Mouse (Mus musculus) ES-E14 (cell line): ENCODE results near the gene Ngp. TPM values are rescaled to one million over a fixed set of nuclear protein-coding genes. Genes with fewer than 3 reads are reported as not detected.

Experiments used
- DNase-seq: peaks from one replicate; pipeline ENCODE4 v3.0.0-alpha.2; 2013; ENCODE audit warnings: low read depth, low spot score
- H3K27ac ChIP-seq: 2 replicates; pipeline ENCODE4 v1.5.1; 2012; ENCODE audit warnings: low read depth, mild to moderate bottlenecking, low read length, moderate library complexity, mixed read lengths; ENCODE audit not compliant: poor library complexity, insufficient read depth, severe bottlenecking
- H3K36me3 ChIP-seq: 2 replicates; pipeline ENCODE4 v1.6.1; 2012; ENCODE audit warnings: mild to moderate bottlenecking, low read length, moderate library complexity, mixed read lengths; ENCODE audit not compliant: control insufficient read depth, poor library complexity, insufficient read depth, severe bottlenecking
- H3K4me1 ChIP-seq, 2 experiments: fragments of 150-350 bp in 1 of 2; sonication (generic) in 1 of 2; 2 replicates each; pipeline ENCODE4 v1.6.1; 2012; ENCODE audit warnings: low read length in 2 of 2, mild to moderate bottlenecking in 1 of 2, mixed read lengths in 1 of 2; ENCODE audit not compliant: control insufficient read depth in 2 of 2, insufficient read depth in 2 of 2, poor library complexity in 1 of 2
- H3K4me3 ChIP-seq, 2 experiments: fragments of 150-350 bp in 1 of 2; sonication (generic) in 1 of 2; 2 replicates each; pipeline ENCODE4 v1.5.1; 2012; ENCODE audit warnings: low read length in 2 of 2, low read depth in 1 of 2, mild to moderate bottlenecking in 1 of 2, mixed read lengths in 1 of 2; ENCODE audit not compliant: insufficient read depth in 1 of 2, poor library complexity in 1 of 2, severe bottlenecking in 1 of 2
- H3K9ac ChIP-seq: 2 replicates; pipeline ENCODE4 v1.6.1; 2012; ENCODE audit warnings: low read depth, mild to moderate bottlenecking, low read length, mixed read lengths; ENCODE audit not compliant: poor library complexity, insufficient read depth, severe bottlenecking
- H3K9me3 ChIP-seq: fragments of 150-350 bp; sonication (generic); 2 replicates; pipeline ENCODE4 v1.6.1; 2012; ENCODE audit warnings: low read depth, mild to moderate bottlenecking, low read length; ENCODE audit not compliant: control insufficient read depth, insufficient read depth
- CHD2 ChIP-seq: IDR thresholded peaks from 2 replicates; pipeline ENCODE4 v1.6.1; 2014; ENCODE audit warnings: mild to moderate bottlenecking, low read depth, low read length, inconsistent platforms
- HCFC1 ChIP-seq: IDR thresholded peaks from 2 replicates; pipeline ENCODE4 v1.6.1; 2012; ENCODE audit warnings: low read length, inconsistent platforms, borderline replicate concordance; ENCODE audit not compliant: insufficient read depth
- MAFK ChIP-seq: IDR thresholded peaks from 2 replicates; pipeline ENCODE4 v1.6.1; 2014; ENCODE audit warnings: mild to moderate bottlenecking, low read depth, low read length, inconsistent platforms; ENCODE audit not compliant: insufficient read depth
- ZC3H11A ChIP-seq: IDR thresholded peaks from 2 replicates; pipeline ENCODE4 v1.6.1; 2012; ENCODE audit warnings: low read depth, mild to moderate bottlenecking, inconsistent platforms, low read length, borderline replicate concordance
- ZNF384 ChIP-seq: IDR thresholded peaks from 2 replicates; pipeline ENCODE4 v1.6.1; 2012; ENCODE audit warnings: low read depth, low read length, inconsistent platforms
- in situ Hi-C, 2 experiments: fragments of 600-800 bp; cut with MboI; formaldehyde crosslinking; loops; one replicate each; pipeline ENCODE4 v1.15.1; 2025; ENCODE audit warnings: low sequenced_read_pairs in 2 of 2, inconsistent platforms in 1 of 2; ENCODE audit not compliant: unreplicated experiment in 2 of 2
- total RNA-seq: library from RNA; depleted of rRNA; stranded (reverse); fragments of 300-350 nt; gene quantifications from 2 replicates; pipeline ENCODE4 v1.2.3, GENCODE M21; 2012

Gene Ngp
- total RNA-seq, 1 experiment = not detected

DNA sequence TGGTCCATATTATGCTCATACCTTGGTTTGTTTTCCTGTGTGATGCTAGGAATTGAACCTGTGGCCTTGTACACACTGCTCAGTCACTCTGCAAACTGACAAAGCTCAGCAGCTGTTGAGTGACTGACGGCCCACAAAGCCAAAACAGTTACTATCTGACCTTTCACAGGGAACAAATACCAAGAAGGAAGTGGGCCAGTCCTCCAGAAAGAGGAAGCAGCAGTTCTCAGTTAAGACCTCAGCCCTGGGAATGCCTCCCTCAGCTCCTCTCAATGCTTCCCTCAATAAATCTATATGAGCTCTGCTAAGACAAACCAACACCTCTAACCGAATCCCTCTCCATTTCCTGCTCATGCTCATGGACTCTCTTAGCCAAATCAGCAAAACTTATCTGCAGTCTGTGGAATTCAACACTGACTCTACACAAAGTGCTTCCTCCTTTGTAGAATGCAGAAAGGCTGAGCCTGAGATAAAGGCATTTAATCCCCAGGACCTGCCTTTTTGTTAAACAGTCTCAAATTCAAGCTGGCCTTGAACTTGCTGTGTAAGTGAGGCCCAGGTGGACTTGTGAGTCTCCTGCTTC is 39.7 kb downstream of the Ngp start:
- Histone ChIP-seq H3K4me3 (no peak overlapping the region), H3K9ac (no peak overlapping the region), H3K36me3 (peaks cover 2% of the 10 kb centered on the region; the same call in 1 of the 2 replicates), H3K27ac (no peak overlapping the region), H3K9me3 (no peaks in the 10 kb centered on the region), H3K4me1 (no peaks in the 10 kb centered on the region)
- TF ChIP-seq ZNF384 = no peak
- TF ChIP-seq ZC3H11A = no peak
- TF ChIP-seq CHD2 = no peak
- TF ChIP-seq MAFK = no peak
- TF ChIP-seq HCFC1 = no peak
- DNase-seq = no peak
- in situ Hi-C loops = no loop called here

DNA sequence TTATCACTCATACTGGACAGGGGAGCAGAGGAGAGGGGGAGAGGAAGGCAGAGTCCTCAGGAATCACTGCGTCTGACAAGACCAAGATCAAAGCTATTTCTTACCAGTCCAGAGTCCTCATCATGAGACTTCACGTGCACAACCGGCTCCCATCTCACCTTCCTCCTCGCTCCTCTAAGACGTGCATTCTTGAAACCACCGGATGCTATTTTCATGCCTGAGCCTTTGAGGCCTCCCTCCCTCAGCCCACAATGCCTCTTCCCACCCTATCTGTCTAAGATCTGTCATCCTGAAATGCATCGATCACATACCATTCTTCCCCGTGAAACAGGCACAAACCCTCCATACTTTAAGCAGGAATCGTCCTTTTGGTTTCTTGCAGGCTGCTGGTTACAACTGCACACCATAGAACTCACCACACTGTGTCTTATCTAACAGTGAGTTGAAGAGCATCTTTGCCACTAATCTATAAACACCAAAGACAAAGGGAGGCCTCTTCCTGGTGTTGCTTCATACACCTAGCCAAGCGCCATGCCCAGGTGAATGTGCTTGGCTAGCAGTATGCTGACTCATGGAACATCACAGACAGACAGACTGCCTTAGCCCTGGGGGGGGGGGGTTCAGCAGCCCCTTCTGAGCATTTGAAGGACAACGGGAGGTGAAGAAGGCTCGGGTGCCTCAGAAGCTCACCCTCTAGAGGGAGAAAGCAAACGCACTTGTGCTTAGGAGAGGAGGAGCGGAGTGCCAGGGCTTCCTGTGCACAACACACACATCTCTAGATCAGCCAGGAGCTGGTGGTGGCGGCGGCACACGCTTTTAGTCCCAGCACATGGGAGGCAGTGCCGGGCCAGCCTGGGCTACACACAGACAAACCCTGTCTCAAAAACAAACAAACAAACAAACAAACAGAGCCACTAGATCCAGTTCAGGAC is 41.6 kb downstream of the Ngp start:
- H3K9me3 ChIP-seq = no peaks in the 10 kb centered on the region
- no peak overlapping the region for H3K27ac ChIP-seq
- H3K4me1 ChIP-seq = no peaks in the 10 kb centered on the region
- in situ Hi-C loops = no loop called here
- H3K36me3 ChIP-seq = no peaks in the 10 kb centered on the region
- H3K9ac ChIP-seq = no peak overlapping the region
- DNase-seq = no peak
- no peak for TF ChIP-seq ZNF384
- no peak for TF ChIP-seq MAFK
- no peak for TF ChIP-seq ZC3H11A
- no peak for TF ChIP-seq HCFC1
- TF ChIP-seq CHD2 = no peak
- H3K4me3 ChIP-seq = no peak overlapping the region

DNA sequence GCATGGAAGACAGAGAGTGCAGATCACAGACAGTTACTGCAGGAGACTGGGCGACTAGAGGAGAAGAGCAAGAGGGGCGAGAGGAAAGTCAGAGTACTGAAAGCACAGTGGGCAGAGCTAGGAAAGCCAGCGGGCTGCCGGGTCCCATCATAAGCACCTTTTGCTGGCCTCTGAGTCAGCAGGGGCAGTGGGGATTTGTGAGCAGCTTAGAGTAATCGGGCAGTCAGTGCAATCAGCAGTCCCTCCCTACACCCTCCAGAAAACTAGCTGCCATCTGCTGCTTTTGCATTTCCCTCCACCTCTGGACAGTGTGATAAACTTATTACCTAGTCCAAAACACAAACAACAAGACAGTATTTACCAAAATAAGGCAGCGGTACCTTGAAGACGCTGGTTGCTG is 42.8 kb downstream of the Ngp start:
- in situ Hi-C loops = no loop called here
- Histone ChIP-seq H3K27ac (no peak overlapping the region), H3K9me3 (no peaks in the 10 kb centered on the region), H3K9ac (no peak overlapping the region), H3K36me3 (no peaks in the 10 kb centered on the region), H3K4me3 (no peak overlapping the region), H3K4me1 (no peaks in the 10 kb centered on the region)
- no peak for DNase-seq
- TF ChIP-seq MAFK = no peak
- TF ChIP-seq ZC3H11A = no peak
- TF ChIP-seq HCFC1 = no peak
- no peak for TF ChIP-seq CHD2
- TF ChIP-seq ZNF384 = no peak

DNA sequence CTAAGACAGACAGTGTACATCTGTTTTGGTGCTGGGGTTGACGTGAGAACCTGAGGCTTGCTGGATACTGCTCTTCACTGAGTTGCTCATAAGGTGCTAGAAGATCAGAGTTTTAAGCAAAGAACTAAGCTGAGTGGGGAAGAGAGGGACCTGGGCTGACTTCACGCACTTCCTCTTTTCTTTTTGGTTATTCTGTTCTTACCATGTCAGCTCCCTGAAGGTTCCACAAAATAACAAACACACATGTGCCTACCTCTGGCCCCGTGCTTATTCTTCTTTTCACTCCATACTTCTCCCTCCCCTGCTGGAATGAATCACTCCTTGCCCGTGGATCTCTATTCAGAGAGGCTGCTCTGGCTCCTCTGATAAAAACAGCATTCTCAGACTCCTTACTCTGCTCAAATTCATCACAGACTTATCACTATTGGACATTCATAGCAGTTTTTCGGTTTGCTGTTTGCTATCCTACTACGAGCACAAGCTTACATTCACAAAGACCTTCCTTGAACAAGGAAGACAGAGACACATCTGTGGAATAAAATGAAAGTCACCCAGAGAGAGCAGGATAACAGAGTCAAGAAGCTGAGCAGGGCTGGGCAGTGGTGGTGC is 44.5 kb downstream of the Ngp start:
- H3K9ac ChIP-seq = no peak overlapping the region
- no peaks in the 10 kb centered on the region for H3K36me3 ChIP-seq
- no peak for TF ChIP-seq MAFK
- TF ChIP-seq ZC3H11A = no peak
- TF ChIP-seq CHD2 = no peak
- no peak for TF ChIP-seq ZNF384
- no peak for TF ChIP-seq HCFC1
- DNase-seq = no peak
- H3K27ac ChIP-seq = no peak overlapping the region
- no peaks in the 10 kb centered on the region for H3K4me1 ChIP-seq
- in situ Hi-C loops = no loop called here
- no peaks in the 10 kb centered on the region for H3K9me3 ChIP-seq
- no peak overlapping the region for H3K4me3 ChIP-seq
